Mouse (Mus musculus): ENCODE measurements around the gene Igsf9b. TPM values are rescaled to one million over a fixed set of nuclear protein-coding genes. Genes with fewer than 3 reads are reported as not detected.

Igsf9b gene
- polyA plus RNA-seq, 1 experiment from 2014 or later = 22.8 TPM

DNA sequence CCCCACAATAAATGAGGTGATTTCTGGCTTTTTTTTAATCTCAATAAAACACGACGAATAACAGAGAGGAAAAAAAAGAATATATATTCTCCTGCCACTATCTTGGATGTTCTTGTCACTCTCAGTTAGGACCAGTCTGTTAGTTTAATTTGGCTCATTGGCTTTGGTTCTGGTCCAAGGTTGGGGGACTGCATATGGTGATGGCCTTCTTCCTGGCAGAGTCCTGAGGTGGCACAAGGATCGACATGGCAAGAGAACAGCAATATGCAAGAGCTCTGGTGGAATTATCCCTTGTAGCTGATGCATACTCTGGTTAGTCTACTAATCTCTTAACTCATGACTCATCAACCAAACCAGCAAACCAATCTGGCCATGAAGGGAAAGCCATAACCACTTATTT, 87.9 kb downstream of the Igsf9b start:
- Histone ChIP-seq H3K4me3 (ENCODE audit: low read depth, low read length) (no peak overlapping the region), H3K27ac (ENCODE audit: low read length) (no peak overlapping the region), H3K9ac (ENCODE audit: low read depth, low read length) (no peak overlapping the region), H3K9me3 (replicated peaks; ENCODE audit: control insufficient read depth, low read length, poor library complexity, severe bottlenecking) (no peaks in the 10 kb centered on the region), H3K36me3 (ENCODE audit: control insufficient read depth, insufficient read depth, low read length) (no peaks in the 10 kb centered on the region), H3K27me3 (ENCODE audit: control insufficient read depth, insufficient read depth, low read depth, low read length) (no peaks in the 10 kb centered on the region), H3K4me1 (ENCODE audit: control insufficient read depth, insufficient read depth, low read length) (no peaks in the 10 kb centered on the region), H3K4me2 (ENCODE audit: low read length) (no peak overlapping the region)
- 98% methylated on average over 3 of the region's 3 CpGs for WGBS
- ATAC-seq = no peak

DNA sequence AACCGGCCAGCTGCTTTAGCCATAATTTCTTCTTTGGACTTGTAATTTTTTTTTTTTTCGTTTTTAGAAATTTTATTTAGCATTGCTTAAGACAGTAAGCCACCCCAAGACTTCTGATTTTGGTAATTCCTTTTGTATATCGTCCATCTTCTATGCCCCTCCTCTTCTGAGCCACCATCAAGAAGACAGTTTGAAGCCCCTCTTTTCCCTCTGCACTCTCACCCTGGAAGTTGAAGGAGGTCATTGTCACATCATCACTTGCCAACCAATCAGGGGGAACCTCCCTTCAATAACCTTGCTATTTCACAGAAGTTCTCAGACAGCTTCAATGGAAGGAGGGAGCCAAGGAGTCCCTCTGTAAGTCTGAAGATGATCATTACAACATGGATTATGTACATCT, 97.5 kb downstream of the Igsf9b start, which contains the start of gene Spata19:
Spata19 (plus strand) TSS at position 301 of the 400 bp plus-strand sequence.
- WGBS = 82% methylated on average over 3 of the region's 3 CpGs
- no peak within 1 kb of the TSS for H3K4me2 ChIP-seq (ENCODE audit: low read length)
- no peaks in the 10 kb centered on the region for H3K36me3 ChIP-seq (ENCODE audit: control insufficient read depth, insufficient read depth, low read length)
- ATAC-seq = no peak
- H3K4me1 ChIP-seq (ENCODE audit: control insufficient read depth, insufficient read depth, low read length) = no peaks in the 10 kb centered on the region
- no peak within 1 kb of the TSS for H3K4me3 ChIP-seq (ENCODE audit: low read depth, low read length)
- no peaks in the 10 kb centered on the region for H3K9me3 ChIP-seq (replicated peaks; ENCODE audit: control insufficient read depth, low read length, poor library complexity, severe bottlenecking)
- H3K9ac ChIP-seq (ENCODE audit: low read depth, low read length) = no peak within 1 kb of the TSS
- no peaks in the 10 kb centered on the region for H3K27me3 ChIP-seq (ENCODE audit: control insufficient read depth, insufficient read depth, low read depth, low read length)
- no peak within 1 kb of the TSS for H3K27ac ChIP-seq (ENCODE audit: low read length)

DNA sequence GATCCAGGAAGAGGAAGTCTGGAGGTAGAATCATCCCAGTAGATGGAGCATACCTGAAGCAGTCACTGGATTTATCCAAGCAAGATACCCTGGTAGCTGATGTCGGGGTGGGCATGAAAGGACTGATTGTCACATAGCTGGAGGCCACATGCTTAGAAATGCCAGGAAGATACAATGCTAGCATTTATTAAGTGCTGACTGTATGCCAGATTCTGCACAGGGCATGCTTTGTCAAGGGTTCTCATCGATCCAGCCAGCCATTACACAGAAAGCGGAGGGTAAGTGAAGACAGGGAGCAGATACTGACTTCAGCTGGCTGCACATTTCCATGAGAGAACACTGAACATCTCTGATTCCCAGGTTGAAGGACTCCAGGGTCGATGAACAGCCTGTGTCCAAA, 102.2 kb downstream of the Igsf9b start:
- no peak overlapping the region for H3K27ac ChIP-seq (ENCODE audit: low read length)
- 83% methylated on average over 4 of the region's 4 CpGs for WGBS
- H3K9ac ChIP-seq (ENCODE audit: low read depth, low read length) = no peak overlapping the region
- no peak for ATAC-seq
- no peak overlapping the region for H3K4me2 ChIP-seq (ENCODE audit: low read length)
- no peaks in the 10 kb centered on the region for H3K9me3 ChIP-seq (replicated peaks; ENCODE audit: control insufficient read depth, low read length, poor library complexity, severe bottlenecking)
- no peak overlapping the region for H3K4me3 ChIP-seq (ENCODE audit: low read depth, low read length)
- H3K27me3 ChIP-seq (ENCODE audit: control insufficient read depth, insufficient read depth, low read depth, low read length) = no peaks in the 10 kb centered on the region
- no peaks in the 10 kb centered on the region for H3K4me1 ChIP-seq (ENCODE audit: control insufficient read depth, insufficient read depth, low read length)
- H3K36me3 ChIP-seq (ENCODE audit: control insufficient read depth, insufficient read depth, low read length) = no peaks in the 10 kb centered on the region

Other genes starting within 250 kb of the Igsf9b start
- 46.3 and 57.8 TPM in 2 replicates for gene Jam3, start 143.8 kb upstream of the Igsf9b start, polyA plus RNA-seq (2015; fragmentation: Nextera tagmentation; extraction: Ambion mirVana)
- gene Spata19, start 97.6 kb downstream of the Igsf9b start, polyA plus RNA-seq (2015; fragmentation: Nextera tagmentation; extraction: Ambion mirVana) = not detected in 2 replicates

Data from midbrain, embryonic 16.5 days (tissue).